Mouse (Mus musculus): ENCODE results near the gene Ephb1. TPM values are rescaled to one million over a fixed set of nuclear protein-coding genes. Genes with fewer than 3 reads are reported as not detected.

Ephb1 gene
- polyA plus RNA-seq, 1 experiment, result 2.5 TPM

GRCm38 (mm10) chr9:102075539-102075938, 279.0 kb downstream of the Ephb1 start:
- H3K4me3 ChIP-seq, result no peak overlapping the region
- TF ChIP-seq REST (IDR thresholded peaks at IDR 0.05; ENCODE audit: insufficient read depth, insufficient read length) (no peak), E2F4 (IDR thresholded peaks at IDR 0.05; ENCODE audit: insufficient read depth) (no peak), MYOD1 (IDR thresholded peaks at IDR 0.05; ENCODE audit: control insufficient read depth in 1 of 3, insufficient read length in 2 of 3, low read depth in 2 of 3) (no peak), POLR2AphosphoS2 (IDR thresholded peaks at IDR 0.05; ENCODE audit: insufficient read length, low read depth) (no peak), MYOG (IDR thresholded peaks at IDR 0.05; ENCODE audit: control insufficient read depth in 1 of 3, insufficient read depth in 1 of 3, insufficient read length in 2 of 3, low read depth in 2 of 3) (no peak), USF1 (IDR thresholded peaks at IDR 0.05; ENCODE audit: low read depth) (no peak), TCF12 (IDR thresholded peaks at IDR 0.05; ENCODE audit: insufficient read depth, poor library complexity, severe bottlenecking) (no peak), POLR2A (IDR thresholded peaks at IDR 0.05; ENCODE audit: insufficient read length, low read depth) (no peak), MAX (IDR thresholded peaks at IDR 0.05; ENCODE audit: low read depth) (no peak), SRF (IDR thresholded peaks at IDR 0.05; ENCODE audit: control insufficient read depth, insufficient read length, low read depth) (no peak), TCF3 (IDR thresholded peaks at IDR 0.05; ENCODE audit: insufficient read length, low read depth) (no peak), CEBPB (IDR thresholded peaks at IDR 0.05; ENCODE audit: insufficient read depth, poor library complexity, severe bottlenecking) (no peak)
- H3K4me2 ChIP-seq (ENCODE audit: low read depth), result no peak overlapping the region
- H3K27me3 ChIP-seq (ENCODE audit: control insufficient read depth, insufficient read depth, insufficient read length), result no peaks in the 10 kb centered on the region
- no peak overlapping the region for H3ac ChIP-seq (ENCODE audit: control insufficient read depth, insufficient read length)
- H3K79me2 ChIP-seq (ENCODE audit: control insufficient read depth, insufficient read depth), result no peaks in the 10 kb centered on the region
- no peaks in the 10 kb centered on the region for H3K36me3 ChIP-seq (ENCODE audit: control insufficient read depth, insufficient read depth)

- no peak overlapping the region for H3K4me3 ChIP-seq
- TF ChIP-seq REST (IDR thresholded peaks at IDR 0.05; ENCODE audit: insufficient read depth, insufficient read length), result no peak
- no peak for TF ChIP-seq CEBPB (IDR thresholded peaks at IDR 0.05; ENCODE audit: insufficient read depth, poor library complexity, severe bottlenecking)
- TF ChIP-seq POLR2A (IDR thresholded peaks at IDR 0.05; ENCODE audit: insufficient read length, low read depth), result no peak
- no peak for TF ChIP-seq MYOD1 (IDR thresholded peaks at IDR 0.05; ENCODE audit: control insufficient read depth in 1 of 3, insufficient read length in 2 of 3, low read depth in 2 of 3)
- TF ChIP-seq MYOG (IDR thresholded peaks at IDR 0.05; ENCODE audit: control insufficient read depth in 1 of 3, insufficient read depth in 1 of 3, insufficient read length in 2 of 3, low read depth in 2 of 3), result no peak
- no peak for TF ChIP-seq MAX (IDR thresholded peaks at IDR 0.05; ENCODE audit: low read depth)
- no peaks in the 10 kb centered on the region for H3K79me2 ChIP-seq (ENCODE audit: control insufficient read depth, insufficient read depth)
- no peaks in the 10 kb centered on the region for H3K27me3 ChIP-seq (ENCODE audit: control insufficient read depth, insufficient read depth, insufficient read length)
- H3K36me3 ChIP-seq (ENCODE audit: control insufficient read depth, insufficient read depth), result no peaks in the 10 kb centered on the region
- no peak overlapping the region for H3ac ChIP-seq (ENCODE audit: control insufficient read depth, insufficient read length)
- H3K4me2 ChIP-seq (ENCODE audit: low read depth), result no peak overlapping the region
Observed at GRCm38 (mm10) chr9:102073404-102073803, 281.1 kb downstream of the Ephb1 start.

- no peaks in the 10 kb centered on the region for H3K79me2 ChIP-seq (ENCODE audit: control insufficient read depth, insufficient read depth)
- no peak overlapping the region for H3K4me2 ChIP-seq (ENCODE audit: low read depth)
- H3ac ChIP-seq (ENCODE audit: control insufficient read depth, insufficient read length), result no peak overlapping the region
- TF ChIP-seq TCF12 (IDR thresholded peaks at IDR 0.05; ENCODE audit: insufficient read depth, poor library complexity, severe bottlenecking) (no peak), POLR2A (IDR thresholded peaks at IDR 0.05; ENCODE audit: insufficient read length, low read depth) (no peak)
- H3K27me3 ChIP-seq (ENCODE audit: control insufficient read depth, insufficient read depth, insufficient read length), result no peaks in the 10 kb centered on the region
- no peaks in the 10 kb centered on the region for H3K36me3 ChIP-seq (ENCODE audit: control insufficient read depth, insufficient read depth)
- H3K4me3 ChIP-seq, result no peak overlapping the region
Observed at GRCm38 (mm10) chr9:102069151-102069882, 285.2 kb downstream of the Ephb1 start.

GRCm38 (mm10) chr9:102066601-102067000, 287.9 kb downstream of the Ephb1 start:
- H3K27me3 ChIP-seq (ENCODE audit: control insufficient read depth, insufficient read depth, insufficient read length), result no peaks in the 10 kb centered on the region
- H3K79me2 ChIP-seq (ENCODE audit: control insufficient read depth, insufficient read depth), result no peaks in the 10 kb centered on the region
- no peaks in the 10 kb centered on the region for H3K36me3 ChIP-seq (ENCODE audit: control insufficient read depth, insufficient read depth)
- no peak for TF ChIP-seq POLR2AphosphoS2 (IDR thresholded peaks at IDR 0.05; ENCODE audit: insufficient read length, low read depth)
- TF ChIP-seq REST (IDR thresholded peaks at IDR 0.05; ENCODE audit: insufficient read depth, insufficient read length), result peak; percentile 72
- TF ChIP-seq POLR2A (IDR thresholded peaks at IDR 0.05; ENCODE audit: insufficient read length, low read depth), result no peak
- no peak overlapping the region for H3K4me2 ChIP-seq (ENCODE audit: low read depth)
- no peak overlapping the region for H3ac ChIP-seq (ENCODE audit: control insufficient read depth, insufficient read length)
- no peak overlapping the region for H3K4me3 ChIP-seq

GRCm38 (mm10) chr9:102045886-102046285, 308.6 kb downstream of the Ephb1 start:
- no peaks in the 10 kb centered on the region for H3K36me3 ChIP-seq (ENCODE audit: control insufficient read depth, insufficient read depth)
- no peaks in the 10 kb centered on the region for H3K27me3 ChIP-seq (ENCODE audit: control insufficient read depth, insufficient read depth, insufficient read length)
- TF ChIP-seq E2F4 (IDR thresholded peaks at IDR 0.05; ENCODE audit: insufficient read depth), result no peak
- no peak for TF ChIP-seq SRF (IDR thresholded peaks at IDR 0.05; ENCODE audit: control insufficient read depth, insufficient read length, low read depth)
- TF ChIP-seq REST (IDR thresholded peaks at IDR 0.05; ENCODE audit: insufficient read depth, insufficient read length), result no peak
- TF ChIP-seq CEBPB (IDR thresholded peaks at IDR 0.05; ENCODE audit: insufficient read depth, poor library complexity, severe bottlenecking), result no peak
- no peak for TF ChIP-seq USF1 (IDR thresholded peaks at IDR 0.05; ENCODE audit: low read depth)
- no peak for TF ChIP-seq MYOD1 (IDR thresholded peaks at IDR 0.05; ENCODE audit: control insufficient read depth in 1 of 3, insufficient read length in 2 of 3, low read depth in 2 of 3)
- no peak for TF ChIP-seq TCF3 (IDR thresholded peaks at IDR 0.05; ENCODE audit: insufficient read length, low read depth)
- TF ChIP-seq TCF12 (IDR thresholded peaks at IDR 0.05; ENCODE audit: insufficient read depth, poor library complexity, severe bottlenecking), result no peak
- TF ChIP-seq MAX (IDR thresholded peaks at IDR 0.05; ENCODE audit: low read depth), result no peak
- TF ChIP-seq MYOG (IDR thresholded peaks at IDR 0.05; ENCODE audit: control insufficient read depth in 1 of 3, insufficient read depth in 1 of 3, insufficient read length in 2 of 3, low read depth in 2 of 3), result no peak
- TF ChIP-seq POLR2AphosphoS2 (IDR thresholded peaks at IDR 0.05; ENCODE audit: insufficient read length, low read depth), result no peak
- TF ChIP-seq POLR2A (IDR thresholded peaks at IDR 0.05; ENCODE audit: insufficient read length, low read depth), result no peak
- no peaks in the 10 kb centered on the region for H3K79me2 ChIP-seq (ENCODE audit: control insufficient read depth, insufficient read depth)
- no peak overlapping the region for H3K4me3 ChIP-seq
- no peak overlapping the region for H3ac ChIP-seq (ENCODE audit: control insufficient read depth, insufficient read length)
- H3K4me2 ChIP-seq (ENCODE audit: low read depth), result no peak overlapping the region

Measured in myocyte (in vitro differentiated cells).